Mouse (Mus musculus) kidney, embryonic 14.5 days (tissue): ENCODE measurements around the gene Aox1. TPM values are rescaled to one million over a fixed set of nuclear protein-coding genes. Genes with fewer than 3 reads are reported as not detected.
A peak's percentile ranks its signal among the peaks of the same experiment; 100 is the strongest.
"Not testable (repeated sequence)": the region's sequence is repeated elsewhere in the genome, so short reads cannot be mapped to it uniquely, and the experiment has no call there.

Source experiments
- ATAC-seq: fragments of 200-750 bp; cut with Nextera tagmentation; 2 replicates; pipeline ENCODE4 v1.8.0; 2017; ENCODE audit warnings: moderate number of reproducible peaks, mild to moderate bottlenecking, moderate TSS enrichment, moderate library complexity; ENCODE audit not compliant: low FRiP score, low TSS enrichment
- H3K27ac ChIP-seq: fragments of 300-500 bp; sonication (generic); 2 replicates; pipeline ENCODE4 v1.5.1; 2014; ENCODE audit warnings: low read depth, mild to moderate bottlenecking, low read length, moderate library complexity, mixed read lengths
- H3K27me3 ChIP-seq: fragments of 300-500 bp; sonication (generic); 2 replicates; pipeline ENCODE4 v1.6.1; 2014; ENCODE audit warnings: mild to moderate bottlenecking, low read length; ENCODE audit not compliant: control insufficient read depth, insufficient read depth
- H3K36me3 ChIP-seq: fragments of 300-500 bp; sonication (generic); 2 replicates; pipeline ENCODE4 v1.6.1; 2014; ENCODE audit warnings: low read length, mixed read lengths; ENCODE audit not compliant: control insufficient read depth, insufficient read depth
- H3K4me1 ChIP-seq: fragments of 300-500 bp; sonication (generic); 2 replicates; pipeline ENCODE4 v1.6.1; 2014; ENCODE audit warnings: low read length, mixed read lengths; ENCODE audit not compliant: control insufficient read depth, insufficient read depth
- H3K4me2 ChIP-seq: fragments of 300-500 bp; sonication (generic); replicated peaks from 2 replicates; pipeline ENCODE4 v1.6.1; 2014; ENCODE audit warnings: low read depth, mild to moderate bottlenecking, low read length
- H3K4me3 ChIP-seq: fragments of 300-500 bp; sonication (generic); 2 replicates; pipeline ENCODE4 v1.5.1; 2014; ENCODE audit warnings: mild to moderate bottlenecking, low read length
- H3K9ac ChIP-seq: fragments of 300-500 bp; sonication (generic); 2 replicates; pipeline ENCODE4 v1.6.1; 2014; ENCODE audit warnings: low read depth, mild to moderate bottlenecking, low read length, moderate library complexity
- H3K9me3 ChIP-seq: fragments of 300-500 bp; sonication (generic); 2 replicates; pipeline ENCODE4 v1.6.1; 2016; ENCODE audit warnings: low read length; ENCODE audit not compliant: control insufficient read depth
- WGBS: fragments of 180-500 bp; shearing (Covaris S2); extraction: QIAGEN DNeasy Blood & Tissue Kit; methylation state at CpG from one replicate; pipeline ENCODE4 v1.1.7; 2014; 5-methylcytosine and 5-hydroxymethylcytosine counted together
- polyA plus RNA-seq: library from polyadenylated mRNA; unstranded; fragments of >200 nt; fragmentation: Nextera tagmentation; extraction: Ambion mirVana; gene quantifications from 2 replicates; pipeline ENCODE4 v1.2.1, GENCODE M21; 2014

Gene Aox1
- 0.11 and 0.23 TPM in 2 replicates for polyA plus RNA-seq

- Histone ChIP-seq H3K4me3 (peak within 1 kb of the TSS; percentile 31), H3K27ac (no peak within 1 kb of the TSS)
These were observed at the start of gene Aox1 for GRCm38 (mm10) chr1:58029636-58030117. TSS of gene Aox1 (plus strand) at chr1:58029931.

GRCm38 (mm10) chr1:57989052-57989600 is 40.6 kb upstream of the Aox1 start:
- H3K9me3 ChIP-seq = no peaks in the 10 kb centered on the region
- H3K4me1 ChIP-seq = no peaks in the 10 kb centered on the region
- no peak for ATAC-seq
- no peaks in the 10 kb centered on the region for H3K36me3 ChIP-seq
- H3K27me3 ChIP-seq = no peaks in the 10 kb centered on the region; the same call in 1 of the 2 replicates
- no peak overlapping the region for H3K4me2 ChIP-seq
- H3K4me3 ChIP-seq = no peak overlapping the region
- 79% methylated on average over 6 of the region's 6 CpGs for WGBS
- H3K9ac ChIP-seq = no peak overlapping the region
- no peak overlapping the region for H3K27ac ChIP-seq

More at GRCm38 (mm10) chr1:58029636-58030117, at the start of gene Aox1:
- H3K9me3 ChIP-seq = no peaks in the 10 kb centered on the region
- ATAC-seq = peak; percentile 61; the same call in 1 of the 2 replicates
- peak within 1 kb of the TSS; percentile 53 for H3K4me2 ChIP-seq
- H3K27me3 ChIP-seq = no peaks in the 10 kb centered on the region
- 6% methylated on average over 12 of the region's 12 CpGs for WGBS
- 0 out of 2 replicates have a peak, but pooled peaks cover 6% of the 10 kb centered on the region for H3K36me3 ChIP-seq
- peaks cover 7% of the 10 kb centered on the region; the same call in 1 of the 2 replicates for H3K4me1 ChIP-seq
- peak within 1 kb of the TSS; percentile 25; the same call in 1 of the 2 replicates for H3K9ac ChIP-seq

- no peak overlapping the region for H3K27ac ChIP-seq
- H3K36me3 ChIP-seq = no peaks in the 10 kb centered on the region
- no peak overlapping the region for H3K9ac ChIP-seq
- ATAC-seq = no peak
- 90% methylated on average over 2 of the region's 2 CpGs for WGBS
- no peaks in the 10 kb centered on the region for H3K4me1 ChIP-seq
- H3K4me2 ChIP-seq = no peak overlapping the region
- H3K27me3 ChIP-seq = no peaks in the 10 kb centered on the region; the same call in 1 of the 2 replicates
- no peaks in the 10 kb centered on the region for H3K9me3 ChIP-seq
- H3K4me3 ChIP-seq = no peak overlapping the region
These were observed 38.5 kb upstream of the Aox1 start for GRCm38 (mm10) chr1:57991277-57991676.

GRCm38 (mm10) chr1:57995432-57996132 is 34.1 kb upstream of the Aox1 start, which contains the start of gene Sgo2a:
TSS of gene Sgo2a (plus strand) at chr1:57995971.
- peaks cover 8% of the 10 kb centered on the region for H3K4me1 ChIP-seq
- peak within 1 kb of the TSS; percentile 71 for H3K27ac ChIP-seq
- H3K9me3 ChIP-seq = no peaks in the 10 kb centered on the region
- peak; percentile 99 for ATAC-seq
- WGBS = 7% methylated on average over 30 of the region's 30 CpGs
- H3K27me3 ChIP-seq = no peaks in the 10 kb centered on the region
- H3K4me3 ChIP-seq = peak within 1 kb of the TSS; percentile 96
- H3K36me3 ChIP-seq = no peaks in the 10 kb centered on the region; the same call in 1 of the 2 replicates
- peak within 1 kb of the TSS; percentile 81 for H3K4me2 ChIP-seq
- H3K9ac ChIP-seq = peak within 1 kb of the TSS; percentile 83

- peak overlapping the region; percentile 81 for H3K4me2 ChIP-seq
- H3K9me3 ChIP-seq = no peaks in the 10 kb centered on the region
- peak; percentile 41 for ATAC-seq
- H3K27me3 ChIP-seq = no peaks in the 10 kb centered on the region
- peak overlapping the region; percentile 71 for H3K27ac ChIP-seq
- under 1% methylated on average over 29 of the region's 29 CpGs for WGBS
- H3K36me3 ChIP-seq = peaks cover 2% of the 10 kb centered on the region; the same call in 1 of the 2 replicates
- peaks cover 8% of the 10 kb centered on the region for H3K4me1 ChIP-seq
- H3K4me3 ChIP-seq = peak overlapping the region; percentile 96
- peak overlapping the region; percentile 83 for H3K9ac ChIP-seq
These were observed 33.6 kb upstream of the Aox1 start for GRCm38 (mm10) chr1:57996133-57996615.

- H3K4me3 ChIP-seq = no peak overlapping the region
- H3K9ac ChIP-seq = no peak overlapping the region
- H3K9me3 ChIP-seq = no peaks in the 10 kb centered on the region
- no peaks in the 10 kb centered on the region for H3K27me3 ChIP-seq
- no peak overlapping the region for H3K27ac ChIP-seq
- H3K4me2 ChIP-seq = no peak overlapping the region
- no peak for ATAC-seq
- H3K36me3 ChIP-seq = peaks cover 9% of the 10 kb centered on the region; the same call in 1 of the 2 replicates
- 80% methylated on average over 3 of the region's 3 CpGs for WGBS
- peaks cover 8% of the 10 kb centered on the region for H3K4me1 ChIP-seq
These were observed 31.6 kb upstream of the Aox1 start for GRCm38 (mm10) chr1:57998146-57998545.

GRCm38 (mm10) chr1:58006388-58006787 is 23.3 kb upstream of the Aox1 start:
- WGBS = 97% methylated on average over 7 of the region's 7 CpGs
- not testable (repeated sequence) for H3K9ac ChIP-seq, H3K27me3 ChIP-seq, H3K4me2 ChIP-seq, H3K4me3 ChIP-seq, H3K4me1 ChIP-seq, H3K9me3 ChIP-seq, ATAC-seq, H3K27ac ChIP-seq
- peaks cover 26% of the 10 kb centered on the region; the same call in 1 of the 2 replicates for H3K36me3 ChIP-seq

- H3K36me3 ChIP-seq = peaks cover 69% of the 10 kb centered on the region
- ATAC-seq = no peak
- H3K4me1 ChIP-seq = no peaks in the 10 kb centered on the region
- H3K4me3 ChIP-seq = no peak within 1 kb of the TSS
- H3K27me3 ChIP-seq = no peaks in the 10 kb centered on the region
- H3K27ac ChIP-seq = no peak within 1 kb of the TSS
- no peak within 1 kb of the TSS for H3K9ac ChIP-seq
- 91% methylated on average over 7 of the region's 7 CpGs for WGBS
- H3K4me2 ChIP-seq = no peak within 1 kb of the TSS
- no peaks in the 10 kb centered on the region for H3K9me3 ChIP-seq
These were observed 10.9 kb upstream of the Aox1 start, which contains the start of gene Kctd18 for GRCm38 (mm10) chr1:58018856-58019255. TSS of gene Kctd18 (minus strand) at chr1:58018956.
